Mouse (Mus musculus): ENCODE measurements at regions not wholly inside any gene's neighbourhood (a gene's known extent, or its start where the extent isn't known, plus 50 kb on each side); places are given as distances from the start of the nearest gene placed in this dataset.
A peak's percentile ranks its signal among the peaks of the same experiment; 100 is the strongest.

- no peaks in the 10 kb centered on the region for H3K79me2 ChIP-seq (ENCODE audit: control insufficient read depth, insufficient read depth, low read length)
- H3K9ac ChIP-seq (ENCODE audit: low read depth, low read length) = no peak overlapping the region
- no peak overlapping the region for H3K27ac ChIP-seq (replicated peaks; ENCODE audit: insufficient read depth, low read depth, low read length)
- H3K4me1 ChIP-seq (ENCODE audit: control insufficient read depth, insufficient read depth, low read length) = peaks cover 6% of the 10 kb centered on the region; the same call in 1 of the 2 replicates
- H3K36me3 ChIP-seq (ENCODE audit: control insufficient read depth, insufficient read depth, low read length) = no peaks in the 10 kb centered on the region
- 75% methylated on average over 9 of the region's 9 CpGs for WGBS
- no peak for DNase-seq (ENCODE audit: extremely low read depth, low read depth, low spot score)
- no peak overlapping the region for H3K4me3 ChIP-seq (ENCODE audit: insufficient read depth, low read depth, low read length)
- TF ChIP-seq POLR2A (IDR thresholded peaks at IDR 0.05; ENCODE audit: extremely low read depth, insufficient read depth, low read length) (no peak), CTCF (IDR thresholded peaks at IDR 0.05; ENCODE audit: low read depth, low read length) (no peak)
- H3K27me3 ChIP-seq (ENCODE audit: control insufficient read depth, insufficient read depth, low read length) = no peaks in the 10 kb centered on the region
Measured at GRCm38 (mm10) chr11:24282556-24282955, 204.7 kb downstream of the Bcl11a start.

- Histone ChIP-seq H3K9ac (ENCODE audit: low read depth, low read length) (no peak overlapping the region), H3K27me3 (ENCODE audit: control insufficient read depth, insufficient read depth, low read length) (no peaks in the 10 kb centered on the region), H3K79me2 (ENCODE audit: control insufficient read depth, insufficient read depth, low read length) (no peaks in the 10 kb centered on the region), H3K4me1 (ENCODE audit: control insufficient read depth, insufficient read depth, low read length) (peaks cover 6% of the 10 kb centered on the region; the same call in 1 of the 2 replicates), H3K27ac (replicated peaks; ENCODE audit: insufficient read depth, low read depth, low read length) (no peak overlapping the region), H3K36me3 (ENCODE audit: control insufficient read depth, insufficient read depth, low read length) (no peaks in the 10 kb centered on the region), H3K4me3 (ENCODE audit: insufficient read depth, low read depth, low read length) (no peak overlapping the region)
- no peak for TF ChIP-seq CTCF (IDR thresholded peaks at IDR 0.05; ENCODE audit: low read depth, low read length)
- TF ChIP-seq POLR2A (IDR thresholded peaks at IDR 0.05; ENCODE audit: extremely low read depth, insufficient read depth, low read length) = no peak
- 32% methylated on average over 18 of the region's 18 CpGs for WGBS
- peak; percentile 92 for DNase-seq (ENCODE audit: extremely low read depth, low read depth, low spot score)
Measured at GRCm38 (mm10) chr11:24286129-24287108, 208.6 kb downstream of the Bcl11a start.

GRCm38 (mm10) chr11:24293209-24293608 lies 215.4 kb downstream of the Bcl11a start:
- Histone ChIP-seq H3K27me3 (ENCODE audit: control insufficient read depth, insufficient read depth, low read length) (no peaks in the 10 kb centered on the region), H3K4me1 (ENCODE audit: control insufficient read depth, insufficient read depth, low read length) (no peaks in the 10 kb centered on the region), H3K4me3 (ENCODE audit: insufficient read depth, low read depth, low read length) (no peak overlapping the region), H3K79me2 (ENCODE audit: control insufficient read depth, insufficient read depth, low read length) (no peaks in the 10 kb centered on the region), H3K9ac (ENCODE audit: low read depth, low read length) (no peak overlapping the region), H3K36me3 (ENCODE audit: control insufficient read depth, insufficient read depth, low read length) (no peaks in the 10 kb centered on the region), H3K27ac (replicated peaks; ENCODE audit: insufficient read depth, low read depth, low read length) (no peak overlapping the region)
- no peak for TF ChIP-seq CTCF (IDR thresholded peaks at IDR 0.05; ENCODE audit: low read depth, low read length)
- TF ChIP-seq POLR2A (IDR thresholded peaks at IDR 0.05; ENCODE audit: extremely low read depth, insufficient read depth, low read length) = no peak
- no peak for DNase-seq (ENCODE audit: extremely low read depth, low read depth, low spot score)
- WGBS = 44% methylated on average over 3 of the region's 3 CpGs

- no peaks in the 10 kb centered on the region for H3K79me2 ChIP-seq (ENCODE audit: control insufficient read depth, insufficient read depth, low read length)
- DNase-seq (ENCODE audit: extremely low read depth, low read depth, low spot score) = no peak
- no peaks in the 10 kb centered on the region for H3K4me1 ChIP-seq (ENCODE audit: control insufficient read depth, insufficient read depth, low read length)
- H3K9ac ChIP-seq (ENCODE audit: low read depth, low read length) = no peak overlapping the region
- 84% methylated on average over 7 of the region's 7 CpGs for WGBS
- H3K4me3 ChIP-seq (ENCODE audit: insufficient read depth, low read depth, low read length) = no peak overlapping the region
- H3K27ac ChIP-seq (replicated peaks; ENCODE audit: insufficient read depth, low read depth, low read length) = no peak overlapping the region
- no peaks in the 10 kb centered on the region for H3K27me3 ChIP-seq (ENCODE audit: control insufficient read depth, insufficient read depth, low read length)
- H3K36me3 ChIP-seq (ENCODE audit: control insufficient read depth, insufficient read depth, low read length) = no peaks in the 10 kb centered on the region
- TF ChIP-seq POLR2A (IDR thresholded peaks at IDR 0.05; ENCODE audit: extremely low read depth, insufficient read depth, low read length) (no peak), CTCF (IDR thresholded peaks at IDR 0.05; ENCODE audit: low read depth, low read length) (no peak)
Measured at GRCm38 (mm10) chr11:24293860-24294531, 216.1 kb downstream of the Bcl11a start.

GRCm38 (mm10) chr11:24296893-24297624 lies 219.2 kb downstream of the Bcl11a start:
- TF ChIP-seq POLR2A (IDR thresholded peaks at IDR 0.05; ENCODE audit: extremely low read depth, insufficient read depth, low read length) (no peak), CTCF (IDR thresholded peaks at IDR 0.05; ENCODE audit: low read depth, low read length) (no peak)
- no peak for DNase-seq (ENCODE audit: extremely low read depth, low read depth, low spot score)
- Histone ChIP-seq H3K27me3 (ENCODE audit: control insufficient read depth, insufficient read depth, low read length) (no peaks in the 10 kb centered on the region), H3K4me1 (ENCODE audit: control insufficient read depth, insufficient read depth, low read length) (no peaks in the 10 kb centered on the region), H3K79me2 (ENCODE audit: control insufficient read depth, insufficient read depth, low read length) (no peaks in the 10 kb centered on the region), H3K36me3 (ENCODE audit: control insufficient read depth, insufficient read depth, low read length) (no peaks in the 10 kb centered on the region), H3K9ac (ENCODE audit: low read depth, low read length) (no peak overlapping the region), H3K4me3 (ENCODE audit: insufficient read depth, low read depth, low read length) (no peak overlapping the region), H3K27ac (replicated peaks; ENCODE audit: insufficient read depth, low read depth, low read length) (no peak overlapping the region)
- WGBS = 54% methylated on average over 12 of the region's 12 CpGs
